ENCODE assay signal across 19 mouse cellular contexts in genomic region chr9:48338783-48339455, GRCm38 (mm10). TPM values are rescaled to one million over a fixed set of nuclear protein-coding genes. Genes with fewer than 3 reads are reported as not detected.
DNase-seq lines count a peak whose midpoint lies in the region; ATAC-seq and TF ChIP-seq lines count a peak whose summit lies in the region.
"Had no signal": no experiment of that assay in that cellular context is flagged by ENCODE, and none has a peak within 500 bp of the region (broad histone marks: within the 10 kb centered on the region; RNA-seq: fewer than 3 reads in every experiment).

No protein-coding gene starts in this region.

- 79% methylated on average over 4 of the region's 4 CpGs for WGBS in midbrain, embryonic 11.5 days
- 80% methylated on average over 4 of the region's 4 CpGs for WGBS in midbrain, postnatal 0 days
- WGBS in liver, postnatal 0 days (ENCODE audit: insufficient replicate concordance), result 32% methylated on average over 4 of the region's 4 CpGs
- 45% methylated on average over 4 of the region's 4 CpGs for WGBS in lung, postnatal 0 days

- H3K4me1 ChIP-seq in midbrain, embryonic 11.5 days (ENCODE audit: control insufficient read depth, insufficient read depth, low read length), result no peaks in the 10 kb centered on the region
- 0 out of 2 replicates have a peak, but pooled peaks cover 2% of the 10 kb centered on the region for H3K4me1 ChIP-seq in midbrain, postnatal 0 days (ENCODE audit: insufficient read depth, low read length)
- H3K4me1 ChIP-seq in liver, postnatal 0 days (ENCODE audit: insufficient read depth), result peaks cover 11% of the 10 kb centered on the region; the same call in 1 of the 2 replicates
- H3K4me1 ChIP-seq in lung, postnatal 0 days (ENCODE audit: insufficient read depth, low read depth, low read length), result no peaks in the 10 kb centered on the region
- H3K4me1 ChIP-seq: embryonic facial prominence, embryonic 13.5 days; hindbrain, embryonic 13.5 days; midbrain, embryonic 13.5 days had no signal

- intact Hi-C loops in gastrocnemius, adult 2 months (cut with DNase I), result no loop called here
- intact Hi-C loops in gastrocnemius, postnatal 36 days (cut with DNase I), result no loop called here

- no peak overlapping the region for H3K9ac ChIP-seq in midbrain, embryonic 11.5 days (ENCODE audit: low read length)
- H3K9ac ChIP-seq in midbrain, postnatal 0 days (replicated peaks; ENCODE audit: low read length, poor library complexity, severe bottlenecking), result no peak overlapping the region
- H3K9ac ChIP-seq in liver, postnatal 0 days (replicated peaks), result peak overlapping the region; percentile 81
- no peak overlapping the region for H3K9ac ChIP-seq in lung, postnatal 0 days (replicated peaks; ENCODE audit: low read depth)
- H3K9ac ChIP-seq: embryonic facial prominence, embryonic 13.5 days; hindbrain, embryonic 13.5 days; midbrain, embryonic 13.5 days had no signal

- peak overlapping the region; percentile 60 for H3K27ac ChIP-seq in gastrocnemius, adult 2 months
- H3K27ac ChIP-seq in midbrain, embryonic 11.5 days (ENCODE audit: low read depth, low read length), result no peak overlapping the region
- H3K27ac ChIP-seq in midbrain, postnatal 0 days (ENCODE audit: low read depth, low read length), result no peak overlapping the region
- H3K27ac ChIP-seq in liver, postnatal 0 days (ENCODE audit: low read depth), result peak overlapping the region; percentile 81
- no peak overlapping the region for H3K27ac ChIP-seq in lung, postnatal 0 days (ENCODE audit: low read length)
- H3K27ac ChIP-seq: embryonic facial prominence, embryonic 13.5 days; hindbrain, embryonic 13.5 days; kidney, postnatal 0 days; layer of hippocampus, adult 2 months; midbrain, embryonic 13.5 days had no signal

- no peaks in the 10 kb centered on the region for H3K36me3 ChIP-seq in midbrain, embryonic 11.5 days (ENCODE audit: control insufficient read depth, insufficient read depth, low read length)
- H3K36me3 ChIP-seq in midbrain, postnatal 0 days (ENCODE audit: insufficient read depth, low read length), result no peaks in the 10 kb centered on the region
- H3K36me3 ChIP-seq in liver, postnatal 0 days (replicated peaks; ENCODE audit: insufficient read depth, low read length), result peaks cover 18% of the 10 kb centered on the region
- H3K36me3 ChIP-seq in lung, postnatal 0 days (ENCODE audit: insufficient read depth, low read length), result no peaks in the 10 kb centered on the region
- H3K36me3 ChIP-seq: embryonic facial prominence, embryonic 13.5 days; hindbrain, embryonic 13.5 days; midbrain, embryonic 13.5 days had no signal

- TF ChIP-seq EP300 in liver, postnatal 0 days (IDR thresholded peaks at IDR 0.05; ENCODE audit: low read depth), result peak; percentile 46
- TF ChIP-seq EP300 in lung, postnatal 0 days (IDR thresholded peaks at IDR 0.05), result no peak

- no peaks in the 10 kb centered on the region for H3K27me3 ChIP-seq in midbrain, embryonic 11.5 days (ENCODE audit: control insufficient read depth, insufficient read depth, low read length)
- H3K27me3 ChIP-seq in midbrain, postnatal 0 days (ENCODE audit: insufficient read depth, low read length), result no peaks in the 10 kb centered on the region
- no peaks in the 10 kb centered on the region for H3K27me3 ChIP-seq in liver, postnatal 0 days (ENCODE audit: insufficient read depth, low read length)
- H3K27me3 ChIP-seq in lung, postnatal 0 days (replicated peaks; ENCODE audit: insufficient read depth, low read length), result no peaks in the 10 kb centered on the region
- H3K27me3 ChIP-seq: embryonic facial prominence, embryonic 13.5 days; hindbrain, embryonic 13.5 days; midbrain, embryonic 13.5 days had no signal

- H3K4me3 ChIP-seq in gastrocnemius, adult 2 months, result no peak overlapping the region
- no peak overlapping the region for H3K4me3 ChIP-seq in midbrain, embryonic 11.5 days (ENCODE audit: low read depth, low read length)
- no peak overlapping the region for H3K4me3 ChIP-seq in midbrain, postnatal 0 days (ENCODE audit: low read depth, low read length)
- peak overlapping the region; percentile 70 for H3K4me3 ChIP-seq in liver, postnatal 0 days (ENCODE audit: low read depth, low read length)
- no peak overlapping the region for H3K4me3 ChIP-seq in lung, postnatal 0 days (ENCODE audit: low read depth, low read length)
- H3K4me3 ChIP-seq: embryonic facial prominence, embryonic 13.5 days; hindbrain, embryonic 13.5 days; layer of hippocampus, adult 2 months; midbrain, embryonic 13.5 days had no signal

- DNase-seq in gastrocnemius, adult 2 months, result no peak
- DNase-seq in gastrocnemius, postnatal 36 days, result no peak
- peak; percentile 26 for DNase-seq in midbrain, embryonic 11.5 days (ENCODE audit: low spot score, missing footprints)
- DNase-seq in midbrain, postnatal 0 days (ENCODE audit: low spot score), result no peak
- DNase-seq in liver, postnatal 0 days, result no peak
- no peak for DNase-seq in kidney, adult 18-20 months
- no peak for DNase-seq in lung, postnatal 0 days (ENCODE audit: low spot score)
- DNase-seq: adrenal gland, postnatal 25 days; cerebellum, adult 8-10 months; lung, postnatal 36 days; retina, postnatal 1 day; right cerebral cortex, postnatal 4 days; thymus, adult 2 months had no signal

- no peak for TF ChIP-seq CTCF in gastrocnemius, adult 2 months (IDR thresholded peaks at IDR 0.05)
- no peak for TF ChIP-seq CTCF in midbrain, postnatal 0 days (IDR thresholded peaks at IDR 0.05)
- no peak for TF ChIP-seq CTCF in liver, postnatal 0 days (IDR thresholded peaks at IDR 0.05; ENCODE audit: low read depth)
- no peak for TF ChIP-seq CTCF in lung, postnatal 0 days (IDR thresholded peaks at IDR 0.05)

- no peaks in the 10 kb centered on the region for H3K9me3 ChIP-seq in midbrain, embryonic 11.5 days (ENCODE audit: control insufficient read depth, low read length)
- no peaks in the 10 kb centered on the region for H3K9me3 ChIP-seq in midbrain, postnatal 0 days (ENCODE audit: low read length)
- H3K9me3 ChIP-seq in liver, postnatal 0 days (ENCODE audit: low read length), result no peaks in the 10 kb centered on the region
- no peaks in the 10 kb centered on the region for H3K9me3 ChIP-seq in lung, postnatal 0 days (ENCODE audit: low read length)
- H3K9me3 ChIP-seq: embryonic facial prominence, embryonic 13.5 days; hindbrain, embryonic 13.5 days; midbrain, embryonic 13.5 days had no signal

- no peak for ATAC-seq in midbrain, embryonic 11.5 days (ENCODE audit: low FRiP score)
- ATAC-seq in midbrain, postnatal 0 days (ENCODE audit: low FRiP score), result no peak
- peak; percentile 25; the same call in 1 of the 2 replicates for ATAC-seq in granulocyte monocyte progenitor cell, adult 5-6 weeks (replicated peaks; ENCODE audit: poor library complexity, severe bottlenecking)
- peak; percentile 50 for ATAC-seq in liver, postnatal 0 days
- no peak for ATAC-seq in lung, postnatal 0 days
- ATAC-seq: midbrain, embryonic 13.5 days had no signal

- no peak overlapping the region for H3K4me2 ChIP-seq in midbrain, embryonic 11.5 days
- no peak overlapping the region for H3K4me2 ChIP-seq in midbrain, postnatal 0 days (ENCODE audit: low read depth, low read length, poor library complexity, severe bottlenecking)
- H3K4me2 ChIP-seq in liver, postnatal 0 days (ENCODE audit: low read depth, low read length), result peak overlapping the region; percentile 73
- H3K4me2 ChIP-seq in lung, postnatal 0 days (replicated peaks; ENCODE audit: low read depth, low read length), result no peak overlapping the region
- H3K4me2 ChIP-seq: embryonic facial prominence, embryonic 13.5 days; hindbrain, embryonic 13.5 days; midbrain, embryonic 13.5 days had no signal

RNA-seq across cellular contexts. Expression of gene Nxpe2, which starts 14.3 kb away (rescaled TPM):
- under 1 TPM; 0.43 to 0.59 TPM for total RNA-seq in gastrocnemius, adult 2 months (2021)
- under 1 TPM; 0.18 to 0.74 TPM for total RNA-seq in gastrocnemius, postnatal 36 days (2021)
- 1.3 and 1.7 TPM in 2 replicates for polyA plus RNA-seq in midbrain, embryonic 11.5 days (2014; fragmentation: Nextera tagmentation; extraction: Ambion mirVana)
- total RNA-seq in midbrain, postnatal 0 days (2014; rRNA removed), result 0.28 and 0.66 TPM in 2 replicates
- polyA plus RNA-seq in midbrain, postnatal 0 days (2015; fragmentation: Nextera tagmentation; extraction: Ambion mirVana), result 0.26 and 0.36 TPM in 2 replicates
- 0.17 and 4.9 TPM in 2 replicates for total RNA-seq in granulocyte monocyte progenitor cell, adult 5-6 weeks (2014; fragmentation: Nextera tagmentation)
- 1.7 and 2.6 TPM in 2 replicates for total RNA-seq in granulocyte monocyte progenitor cell, adult 5-6 weeks (2017)
- polyA plus RNA-seq in liver, postnatal 0 days (2015; fragmentation: Nextera tagmentation; extraction: Ambion mirVana), result 70.5 and 73.0 TPM in 2 replicates
- 3.5 and 4.4 TPM in 2 replicates for polyA plus RNA-seq in lung, postnatal 0 days (2015; fragmentation: Nextera tagmentation; extraction: Ambion mirVana)

Comparison
In these comparisons a context has a peak if more than half of its experiments do, and no peak if none do; other contexts are left out.
1. H3K27ac ChIP-seq: peak in gastrocnemius, adult 2 months (single experiment) and liver, postnatal 0 days (single experiment); none in midbrain, embryonic 11.5 days (single experiment), midbrain, postnatal 0 days (single experiment) and lung, postnatal 0 days (single experiment).
2. ATAC-seq: peak in granulocyte monocyte progenitor cell, adult 5-6 weeks (single experiment) and liver, postnatal 0 days (single experiment); none in midbrain, embryonic 11.5 days (single experiment), midbrain, postnatal 0 days (single experiment) and lung, postnatal 0 days (single experiment).